Mouse (Mus musculus) urinary bladder, postnatal 0 days (tissue): ENCODE measurements around the gene Dnmt1. TPM values are rescaled to one million over a fixed set of nuclear protein-coding genes. Genes with fewer than 3 reads are reported as not detected.

Source experiments
- microRNA-seq: library from miRNA; unstranded; fragments of <30 nt; microRNA quantifications from one replicate; pipeline ENCODE4, GENCODE M21; 2016
- polyA plus RNA-seq: library from polyadenylated mRNA; unstranded; fragments of >200 nt; fragmentation: Nextera tagmentation; extraction: Ambion mirVana; gene quantifications from 2 replicates; pipeline ENCODE4 v1.2.1, GENCODE M21; 2015

Gene Dnmt1
- polyA plus RNA-seq, result 19.8 and 22.3 TPM in 2 replicates

GRCm38 (mm10) chr9:20959430-20959938 lies at the start of gene Dnmt1:
Gene Dnmt1, minus strand, starts transcription at chr9:20959888.

GRCm38 (mm10) chr9:21002627-21003551 lies 43.2 kb upstream of the Dnmt1 start, which contains the start of gene Mrpl4:
Gene Mrpl4, plus strand, starts transcription at chr9:21002738.

GRCm38 (mm10) chr9:20976216-20976960 lies 16.7 kb upstream of the Dnmt1 start, which contains the start of gene S1pr2:
Gene S1pr2, minus strand, starts transcription at chr9:20976781.

GRCm38 (mm10) chr9:20898511-20899073 lies 61.1 kb downstream of the Dnmt1 start, which contains the start of gene Eif3g:
Gene Eif3g, minus strand, starts transcription at chr9:20898623.

GRCm38 (mm10) chr9:20887704-20888385 lies 71.8 kb downstream of the Dnmt1 start, which contains the start of gene Ppan:
Gene Ppan, plus strand, starts transcription at chr9:20888175.

GRCm38 (mm10) chr9:20879097-20879792 lies 80.4 kb downstream of the Dnmt1 start, which contains the start of gene Angptl6:
Gene Angptl6, minus strand, starts transcription at chr9:20879727.

GRCm38 (mm10) chr9:20868448-20869001 lies 91.2 kb downstream of the Dnmt1 start, which contains the start of gene A230050P20Rik:
Gene A230050P20Rik, plus strand, starts transcription at chr9:20868642.

Small RNAs within 50 kb of the gene (microRNA-seq; reads per million reads assigned to microRNA genes)
- not detected for gene Mir7081

Other genes starting within 250 kb of the Dnmt1 start
- gene Olfm2, start 213.5 kb downstream of the Dnmt1 start, polyA plus RNA-seq, result 5.4 and 6.0 TPM in 2 replicates
- gene Col5a3, start 144.8 kb downstream of the Dnmt1 start, polyA plus RNA-seq, result 8.1 and 11.4 TPM in 2 replicates
- not detected in 2 replicates for gene Rdh8, start 141.4 kb downstream of the Dnmt1 start, polyA plus RNA-seq
- gene A230050P20Rik, start 91.2 kb downstream of the Dnmt1 start, polyA plus RNA-seq, result 11.9 and 16.2 TPM in 2 replicates
- gene Angptl6, start 80.2 kb downstream of the Dnmt1 start, polyA plus RNA-seq, result 9.4 and 11.5 TPM in 2 replicates
- gene Ppan, start 71.7 kb downstream of the Dnmt1 start, polyA plus RNA-seq, result 36.3 and 39.8 TPM in 2 replicates
- gene Eif3g, start 61.3 kb downstream of the Dnmt1 start, polyA plus RNA-seq, result 215 and 220 TPM in 2 replicates
- 42.4 and 46.4 TPM in 2 replicates for gene S1pr2, start 16.9 kb upstream of the Dnmt1 start, polyA plus RNA-seq
- gene Mrpl4, start 42.9 kb upstream of the Dnmt1 start, polyA plus RNA-seq, result 98.2 and 105 TPM in 2 replicates
- 15.9 and 21.2 TPM in 2 replicates for gene Icam1, start 56.1 kb upstream of the Dnmt1 start, polyA plus RNA-seq
- gene Icam4, start 69.5 kb upstream of the Dnmt1 start, polyA plus RNA-seq, result 0.82 and 0.83 TPM in 2 replicates
- 0.08 and 0.14 TPM in 2 replicates for gene Icam5, start 72.2 kb upstream of the Dnmt1 start, polyA plus RNA-seq
- gene Zglp1, start 107.2 kb upstream of the Dnmt1 start, polyA plus RNA-seq, result not detected in 2 replicates
- gene Gm49373, start 113.2 kb upstream of the Dnmt1 start, polyA plus RNA-seq, result 0.19 and 0.22 TPM in 2 replicates
- 45.2 and 48.2 TPM in 2 replicates for gene Fdx1l, start 113.7 kb upstream of the Dnmt1 start, polyA plus RNA-seq
- gene Gm38431, start 132.1 kb upstream of the Dnmt1 start, polyA plus RNA-seq, result 0.52 and 0.77 TPM in 2 replicates
- 21.1 and 26.9 TPM in 2 replicates for gene Raver1, start 132.1 kb upstream of the Dnmt1 start, polyA plus RNA-seq
- gene Tyk2, start 171.4 kb upstream of the Dnmt1 start, polyA plus RNA-seq, result 9.0 and 9.8 TPM in 2 replicates
- 166 and 173 TPM in 2 replicates for gene Cdc37, start 190.1 kb upstream of the Dnmt1 start, polyA plus RNA-seq
- 3.7 and 4.5 TPM in 2 replicates for gene Pde4a, start 205.8 kb upstream of the Dnmt1 start, polyA plus RNA-seq